Mouse (Mus musculus) MEL (cell line): ENCODE data around the gene Per2. TPM values are rescaled to one million over a fixed set of nuclear protein-coding genes. Genes with fewer than 3 reads are reported as not detected.

ENCODE experiments used
- DNase-seq: peaks from one replicate; pipeline ENCODE4 v3.0.0; 2011; ENCODE audit warnings: low read depth, low spot score
- H3K27ac ChIP-seq: 2 replicates; pipeline ENCODE4 v1.5.1; 2012; ENCODE audit warnings: low read depth, mild to moderate bottlenecking, control low read depth, low read length, moderate library complexity; ENCODE audit not compliant: control insufficient read depth
- H3K27me3 ChIP-seq, 2 experiments: fragments of 150-350 bp in 1 of 2; sonication (generic) in 1 of 2; 2 replicates each; pipeline ENCODE4 v1.6.1; 2012; ENCODE audit warnings: low read length in 2 of 2, mild to moderate bottlenecking in 2 of 2, improper control_type of control experiment in 1 of 2, moderate library complexity in 1 of 2; ENCODE audit not compliant: insufficient read depth in 2 of 2, control insufficient read depth in 1 of 2
- H3K36me3 ChIP-seq, 2 experiments: 2 replicates each; pipeline ENCODE4 v1.6.1; 2012 to 2014; ENCODE audit warnings: low read length in 2 of 2, improper control_type of control experiment in 1 of 2, inconsistent platforms in 1 of 2, mild to moderate bottlenecking in 1 of 2; ENCODE audit not compliant: insufficient read depth in 2 of 2, control insufficient read depth in 1 of 2
- H3K4me1 ChIP-seq, 2 experiments: fragments of 150-350 bp in 1 of 2; sonication (generic) in 1 of 2; 2 replicates each; pipeline ENCODE4 v1.6.1; 2012; ENCODE audit warnings: low read length in 2 of 2, improper control_type of control experiment in 1 of 2, mild to moderate bottlenecking in 1 of 2; ENCODE audit not compliant: insufficient read depth in 2 of 2, control insufficient read depth in 1 of 2
- H3K4me3 ChIP-seq, 2 experiments: fragments of 150-350 bp in 1 of 2; sonication (generic) in 1 of 2; 2 replicates each; pipeline ENCODE4 v1.5.1; 2012; ENCODE audit warnings: low read depth in 2 of 2, low read length in 2 of 2, mild to moderate bottlenecking in 2 of 2, moderate library complexity in 2 of 2, control low read depth in 1 of 2, improper control_type of control experiment in 1 of 2; ENCODE audit not compliant: control insufficient read depth in 1 of 2, insufficient read depth in 1 of 2
- H3K79me2 ChIP-seq: 2 replicates; pipeline ENCODE4 v1.6.1; 2012; ENCODE audit warnings: mild to moderate bottlenecking, low read length, moderate library complexity; ENCODE audit not compliant: control insufficient read depth, poor library complexity, insufficient read depth
- H3K9ac ChIP-seq: 2 replicates; pipeline ENCODE4 v1.6.1; 2012; ENCODE audit warnings: low read depth, mild to moderate bottlenecking, control low read depth, low read length, moderate library complexity; ENCODE audit not compliant: control insufficient read depth, poor library complexity, severe bottlenecking
- H3K9me3 ChIP-seq: fragments of 150-350 bp; sonication (generic); replicated peaks from 2 replicates; pipeline ENCODE4 v1.6.1; 2012; ENCODE audit warnings: mild to moderate bottlenecking, low read length, improper control_type of control experiment, moderate library complexity; ENCODE audit not compliant: insufficient read depth
- CHD1 ChIP-seq: IDR thresholded peaks from 2 replicates; pipeline ENCODE4 v1.6.1; 2012; ENCODE audit warnings: low read depth, mild to moderate bottlenecking, inconsistent platforms, low read length, improper control_type of control experiment
- CTCF ChIP-seq, 3 experiments: IDR thresholded peaks in 2 of 3; conservative IDR thresholded peaks in 1 of 3; 2 replicates each; pipeline ENCODE4 v1.5.1; 2011 to 2012; ENCODE audit warnings: low read length in 3 of 3, low read depth in 2 of 3, mild to moderate bottlenecking in 2 of 3, improper control_type of control experiment in 1 of 3, inconsistent platforms in 1 of 3, mixed read lengths in 1 of 3, moderate library complexity in 1 of 3; ENCODE audit not compliant: control insufficient read depth in 1 of 3, insufficient read depth in 1 of 3, poor library complexity in 1 of 3, severe bottlenecking in 1 of 3
- E2F4 ChIP-seq: IDR thresholded peaks from 2 replicates; pipeline ENCODE4 v1.6.1; 2011; ENCODE audit warnings: low read depth, low read length, improper control_type of control experiment, borderline replicate concordance
- EP300 ChIP-seq, 2 experiments: IDR thresholded peaks; 2 replicates each; pipeline ENCODE4 v1.6.1; 2011; ENCODE audit warnings: improper control_type of control experiment in 2 of 2, low read length in 2 of 2, low read depth in 1 of 2, mild to moderate bottlenecking in 1 of 2
- GABPA ChIP-seq: IDR thresholded peaks from 2 replicates; pipeline ENCODE4 v1.6.1; 2012; ENCODE audit warnings: low read depth, mild to moderate bottlenecking, inconsistent platforms, low read length, improper control_type of control experiment, moderate library complexity
- GATA1 ChIP-seq: IDR thresholded peaks from 2 replicates; pipeline ENCODE4 v1.6.1; 2011; ENCODE audit warnings: low read depth, low read length, improper control_type of control experiment
- HCFC1 ChIP-seq: IDR thresholded peaks from 2 replicates; pipeline ENCODE4 v1.6.1; 2012; ENCODE audit warnings: low read depth, mild to moderate bottlenecking, inconsistent platforms, low read length, improper control_type of control experiment, moderate library complexity
- JUND ChIP-seq: IDR thresholded peaks from 2 replicates; pipeline ENCODE4 v1.6.1; 2011; ENCODE audit warnings: low read depth, mild to moderate bottlenecking, improper control_type of control experiment, low read length
- MAFK ChIP-seq: IDR thresholded peaks from 2 replicates; pipeline ENCODE4 v1.6.1; 2011; ENCODE audit warnings: low read depth, mild to moderate bottlenecking, low read length, improper control_type of control experiment, borderline replicate concordance
- MAZ ChIP-seq: IDR thresholded peaks from 2 replicates; pipeline ENCODE4 v1.6.1; 2012; ENCODE audit warnings: low read depth, mild to moderate bottlenecking, inconsistent platforms, low read length, improper control_type of control experiment
- MEF2A ChIP-seq: IDR thresholded peaks from 2 replicates; pipeline ENCODE4 v1.6.1; 2014; ENCODE audit warnings: low read depth, mild to moderate bottlenecking, inconsistent platforms, low read length, improper control_type of control experiment; ENCODE audit not compliant: poor library complexity, insufficient replicate concordance, severe bottlenecking; ENCODE audit errors: extremely low read depth
- MYC ChIP-seq: IDR thresholded peaks from 2 replicates; pipeline ENCODE4 v1.6.1; 2011; ENCODE audit warnings: low read depth, mild to moderate bottlenecking, low read length, improper control_type of control experiment, moderate library complexity
- NELFE ChIP-seq: IDR thresholded peaks from 2 replicates; pipeline ENCODE4 v1.6.1; 2011; ENCODE audit warnings: low read depth, low read length, improper control_type of control experiment
- NRF1 ChIP-seq: IDR thresholded peaks from 2 replicates; pipeline ENCODE4 v1.6.1; 2014; ENCODE audit warnings: low read depth, mild to moderate bottlenecking, inconsistent platforms, low read length, improper control_type of control experiment, moderate library complexity; ENCODE audit not compliant: poor library complexity, insufficient read depth, severe bottlenecking
- POLR2A ChIP-seq, 2 experiments: IDR thresholded peaks; 2 replicates each; pipeline ENCODE4 v1.6.1; 2011 to 2012; ENCODE audit warnings: low read length in 2 of 2, mild to moderate bottlenecking in 2 of 2, control low read depth in 1 of 2, improper control_type of control experiment in 1 of 2, low read depth in 1 of 2, moderate library complexity in 1 of 2; ENCODE audit not compliant: control insufficient read depth in 1 of 2, insufficient read depth in 1 of 2, poor library complexity in 1 of 2
- POLR2AphosphoS5 ChIP-seq: IDR thresholded peaks from 2 replicates; pipeline ENCODE4 v1.6.1; 2012; ENCODE audit warnings: low read depth, borderline replicate concordance, mild to moderate bottlenecking, inconsistent platforms, low read length, moderate library complexity, mixed read lengths
- RCOR1 ChIP-seq: IDR thresholded peaks from 2 replicates; pipeline ENCODE4 v1.6.1; 2012; ENCODE audit warnings: low read depth, mild to moderate bottlenecking, inconsistent platforms, low read length, improper control_type of control experiment
- SIN3A ChIP-seq: IDR thresholded peaks from 2 replicates; pipeline ENCODE4 v1.6.1; 2012; ENCODE audit warnings: low read length, improper control_type of control experiment, inconsistent platforms
- TBP ChIP-seq: IDR thresholded peaks from 2 replicates; pipeline ENCODE4 v1.8.0; 2011; ENCODE audit warnings: low read depth, low read length, improper control_type of control experiment
- USF1 ChIP-seq: IDR thresholded peaks from 2 replicates; pipeline ENCODE4 v1.6.1; 2014; ENCODE audit warnings: low read depth, mild to moderate bottlenecking, inconsistent platforms, low read length, improper control_type of control experiment, moderate library complexity
- USF2 ChIP-seq, 2 experiments: IDR thresholded peaks; 2 replicates each; pipeline ENCODE4 v1.6.1; 2011 to 2012; ENCODE audit warnings: improper control_type of control experiment in 2 of 2, low read length in 2 of 2, borderline replicate concordance in 1 of 2, inconsistent platforms in 1 of 2, low read depth in 1 of 2, mild to moderate bottlenecking in 1 of 2; ENCODE audit not compliant: insufficient read depth in 1 of 2
- ZKSCAN1 ChIP-seq: IDR thresholded peaks from 2 replicates; pipeline ENCODE4 v1.6.1; 2012; ENCODE audit warnings: low read depth, mild to moderate bottlenecking, inconsistent platforms, low read length, improper control_type of control experiment, moderate library complexity
- ZMIZ1 ChIP-seq: IDR thresholded peaks from 2 replicates; pipeline ENCODE4 v1.6.1; 2012; ENCODE audit warnings: low read depth, mild to moderate bottlenecking, inconsistent platforms, low read length, improper control_type of control experiment, moderate library complexity
- polyA plus RNA-seq, 2 experiments: library from polyadenylated mRNA; stranded (reverse) in 1 of 2; unstranded in 1 of 2; fragments of >175 nt in 1 of 2; fragments of >200 nt in 1 of 2; gene quantifications; 2 replicates each; pipeline versions ENCODE4 v1.2.1 to v1.2.4; 2012; ENCODE audit warnings: low replicate concordance in 2 of 2, low read depth in 1 of 2; ENCODE audit not compliant: insufficient read length in 2 of 2, insufficient read depth in 1 of 2, missing spikeins in 1 of 2
- total RNA-seq: library from RNA; depleted of rRNA; stranded (reverse); fragments of 300-350 nt; gene quantifications from 2 replicates; pipeline ENCODE4 v1.2.3, GENCODE M21; 2012

Per2 gene
- total and polyA plus RNA-seq, 3 experiments, result 4.3 to 8.3 TPM; not detected in 1

DNA sequence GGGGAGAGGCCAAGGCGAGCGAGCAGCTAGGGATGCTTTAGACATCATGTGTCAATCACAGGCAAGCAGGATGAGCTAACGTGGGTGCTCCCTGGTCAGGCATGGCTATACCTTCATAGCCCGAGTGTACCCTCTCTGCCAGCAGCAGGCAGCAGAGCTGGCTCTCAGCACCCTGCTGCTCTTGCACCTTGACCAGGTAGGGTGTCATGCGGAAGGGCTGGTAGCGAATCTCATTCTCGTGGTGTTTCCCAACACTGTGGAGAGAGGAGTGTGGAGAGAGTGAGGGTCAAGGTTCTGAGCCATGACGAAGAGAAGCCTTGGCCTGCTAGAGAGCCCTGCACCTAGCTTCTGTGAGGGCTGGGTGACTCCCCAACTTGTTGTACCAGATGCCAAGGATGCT lies 19.3 kb downstream of the Per2 start:
- H3K27me3 ChIP-seq, result no peaks in the 10 kb centered on the region
- TF ChIP-seq POLR2AphosphoS5, result no peak
- no peak for TF ChIP-seq GATA1
- no peak for TF ChIP-seq ZMIZ1
- no peak for TF ChIP-seq USF2 (IDR thresholded peaks at IDR 0.05; ENCODE audit: borderline replicate concordance in 1 of 2, insufficient read depth in 1 of 2, low read depth in 1 of 2, low read length in 2 of 2)
- TF ChIP-seq MAZ, result no peak
- TF ChIP-seq MEF2A, result no peak
- TF ChIP-seq RCOR1, result no peak
- TF ChIP-seq TBP, result no peak
- no peak for TF ChIP-seq NELFE
- TF ChIP-seq MYC, result no peak
- TF ChIP-seq GABPA, result no peak
- no peak for TF ChIP-seq CHD1
- no peak for TF ChIP-seq E2F4
- TF ChIP-seq, all 39 proteins: peak for 0
- no peak overlapping the region for H3K4me3 ChIP-seq
- no peak overlapping the region for H3K27ac ChIP-seq
- H3K36me3 ChIP-seq, result no peaks in the 10 kb centered on the region; a peak in 2 of 4 replicates
- H3K4me1 ChIP-seq, result no peaks in the 10 kb centered on the region
- H3K9me3 ChIP-seq, result no peaks in the 10 kb centered on the region
- H3K9ac ChIP-seq, result no peak overlapping the region
- no peaks in the 10 kb centered on the region for H3K79me2 ChIP-seq
- no peak for DNase-seq

DNA sequence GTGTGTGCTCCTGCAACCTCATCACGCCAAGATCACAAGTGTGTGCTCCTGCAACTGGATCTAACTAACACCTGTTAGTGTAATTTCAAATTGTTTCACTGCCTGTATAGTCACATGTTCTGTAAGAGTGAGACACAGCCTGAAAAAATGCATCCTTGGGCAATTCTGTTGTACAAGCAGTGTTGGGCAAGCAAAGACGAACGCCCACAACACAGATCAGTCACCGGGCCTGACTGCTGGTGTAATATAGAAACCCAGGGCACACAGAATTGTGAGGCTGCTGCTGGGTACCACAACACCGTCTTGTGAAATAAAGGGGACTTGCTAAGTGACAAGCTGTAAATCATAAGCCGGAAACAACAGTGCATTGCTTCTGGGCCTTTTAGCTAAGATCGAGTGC lies 21.6 kb downstream of the Per2 start:
- TF ChIP-seq EP300 (IDR thresholded peaks at IDR 0.05; ENCODE audit: low read depth in 1 of 2, low read length in 2 of 2), result no peak
- no peak for TF ChIP-seq POLR2AphosphoS5
- no peak for TF ChIP-seq E2F4
- TF ChIP-seq NRF1, result no peak
- TF ChIP-seq JUND, result no peak
- TF ChIP-seq CTCF (IDR thresholded peaks at IDR 0.05 in 2 of 3, conservative IDR thresholded peaks at IDR 0.05 in 1 of 3; ENCODE audit: control insufficient read depth in 1 of 3, insufficient read depth in 1 of 3, low read depth in 2 of 3, low read length in 3 of 3, poor library complexity in 1 of 3, severe bottlenecking in 1 of 3), result no peak
- no peak for TF ChIP-seq MAFK
- TF ChIP-seq USF1, result no peak
- no peak for TF ChIP-seq POLR2A (IDR thresholded peaks at IDR 0.05; ENCODE audit: control insufficient read depth in 1 of 2, insufficient read depth in 1 of 2, low read depth in 1 of 2, low read length in 2 of 2, poor library complexity in 1 of 2)
- TF ChIP-seq HCFC1, result no peak
- TF ChIP-seq SIN3A, result no peak
- no peak for TF ChIP-seq ZKSCAN1
- TF ChIP-seq, all 39 proteins: peak for 0
- no peaks in the 10 kb centered on the region for H3K4me1 ChIP-seq

More for the DNA sequence above, 21.6 kb downstream of the Per2 start:
- Histone ChIP-seq H3K9ac (no peak overlapping the region), H3K79me2 (no peaks in the 10 kb centered on the region), H3K36me3 (no peaks in the 10 kb centered on the region; a peak in 2 of 4 replicates), H3K4me3 (no peak overlapping the region), H3K9me3 (no peaks in the 10 kb centered on the region), H3K27ac (no peak overlapping the region), H3K27me3 (no peaks in the 10 kb centered on the region)
- no peak for DNase-seq
